Comparison of ENCODE assay signal across 8 mouse cellular contexts in genomic region chr7:100178016-100178890, GRCm38 (mm10). TPM values are rescaled to one million over a fixed set of nuclear protein-coding genes. Genes with fewer than 3 reads are reported as not detected.
DNase-seq lines count a peak whose midpoint lies in the region; ATAC-seq and TF ChIP-seq lines count a peak whose summit lies in the region.

No protein-coding gene starts in this region.

- H3K27me3 ChIP-seq in ES-Bruce4 (ENCODE audit: control insufficient read depth, insufficient read depth, low read length, poor library complexity, severe bottlenecking) = peaks cover 1% of the 10 kb centered on the region; the same call in 1 of the 2 replicates
- H3K27me3 ChIP-seq in lung, embryonic 15.5 days = peaks cover 40% of the 10 kb centered on the region

- peak overlapping the region; percentile 58 for H3K4me3 ChIP-seq in ES-Bruce4 (ENCODE audit: low read depth, low read length)
- H3K4me3 ChIP-seq in layer of hippocampus, adult 2 months = peak overlapping the region; percentile 44
- H3K4me3 ChIP-seq in lung, embryonic 15.5 days = peak overlapping the region; percentile 41
- peak overlapping the region; percentile 39 for H3K4me3 ChIP-seq in olfactory bulb, adult 2 months (ENCODE audit: insufficient read depth, low read depth, low read length)

- WGBS in lung, embryonic 15.5 days = 7% methylated on average over 30 of the region's 30 CpGs
- 8% methylated on average over 30 of the region's 30 CpGs for WGBS in olfactory bulb, adult 2 months

- no peaks in the 10 kb centered on the region for H3K36me3 ChIP-seq in ES-Bruce4 (ENCODE audit: control insufficient read depth, insufficient read depth, low read length, poor library complexity, severe bottlenecking)
- H3K36me3 ChIP-seq in lung, embryonic 15.5 days = no peaks in the 10 kb centered on the region

- H3K9ac ChIP-seq in ES-Bruce4 (ENCODE audit: low read depth, poor library complexity, severe bottlenecking) = 0 out of 2 replicates have a peak overlapping the region, but pooled peaks have one; percentile 21
- H3K9ac ChIP-seq in lung, embryonic 15.5 days = 0 out of 2 replicates have a peak overlapping the region, but pooled peaks have one; percentile 3

- no peak for TF ChIP-seq POLR2A in ES-Bruce4 (IDR thresholded peaks at IDR 0.05; ENCODE audit: insufficient read depth, low read length)
- no peak for TF ChIP-seq POLR2A in olfactory bulb, adult 2 months (IDR thresholded peaks at IDR 0.05; ENCODE audit: insufficient read depth, low read depth, low read length)

- no peak overlapping the region for H3K27ac ChIP-seq in ES-Bruce4 (ENCODE audit: insufficient read depth, low read length)
- H3K27ac ChIP-seq in layer of hippocampus, adult 2 months = no peak overlapping the region
- H3K27ac ChIP-seq in lung, embryonic 15.5 days = no peak overlapping the region
- H3K27ac ChIP-seq in olfactory bulb, adult 2 months (ENCODE audit: insufficient read depth, low read depth, low read length) = no peak overlapping the region

- TF ChIP-seq CTCF in ES-Bruce4 (IDR thresholded peaks at IDR 0.05; ENCODE audit: low read depth, low read length) = no peak
- TF ChIP-seq CTCF in layer of hippocampus, adult 2 months (conservative IDR thresholded peaks at IDR 0.05) = no peak
- TF ChIP-seq CTCF in olfactory bulb, adult 2 months (IDR thresholded peaks at IDR 0.05; ENCODE audit: insufficient read depth, low read depth, low read length) = no peak

- DNase-seq in c-Kit-negative CD71-positive TER-119-positive erythroid progenitor cells, embryonic 14.5 days (ENCODE audit: low read depth, low spot score) = peak; percentile 21
- peak; percentile 42 to 71 for DNase-seq in frontal cortex, adult 2 months (ENCODE audit: extremely low spot score in 1 of 2, low spot score in 1 of 2)
- DNase-seq in heart, postnatal 4 days = peak; percentile 54
- DNase-seq in layer of hippocampus, adult 2 months (ENCODE audit: low spot score in 2 of 2) = peak; percentile 41 to 55
- DNase-seq in urinary bladder, adult 18-20 months (ENCODE audit: low spot score in 2 of 2) = peak; percentile 51 to 57

- H3K9me3 ChIP-seq in ES-Bruce4 (replicated peaks; ENCODE audit: control insufficient read depth, insufficient read depth, low read length, poor library complexity, severe bottlenecking) = no peaks in the 10 kb centered on the region
- H3K9me3 ChIP-seq in lung, embryonic 15.5 days = no peaks in the 10 kb centered on the region

- ATAC-seq in lung, embryonic 15.5 days (ENCODE audit: borderline replicate concordance, extremely low read depth, low FRiP score, low TSS enrichment) = peak; percentile 76; the same call in 1 of the 2 replicates

- H3K4me1 ChIP-seq in ES-Bruce4 (ENCODE audit: control insufficient read depth, insufficient read depth, low read length) = no peaks in the 10 kb centered on the region
- peaks cover 10% of the 10 kb centered on the region for H3K4me1 ChIP-seq in lung, embryonic 15.5 days
- H3K4me1 ChIP-seq in olfactory bulb, adult 2 months (ENCODE audit: control insufficient read depth, insufficient read depth, low read length) = peaks cover 6% of the 10 kb centered on the region

- TF ChIP-seq EP300 in ES-Bruce4 (IDR thresholded peaks at IDR 0.05; ENCODE audit: insufficient read depth, low read depth, low read length) = no peak

- H3K4me2 ChIP-seq in lung, embryonic 15.5 days = peak overlapping the region; percentile 80

RNA-seq across cellular contexts. Expression of gene Kcne3, which starts 2.0 kb away (rescaled TPM):
- polyA plus RNA-seq in ES-Bruce4 (2011; ENCODE audit: insufficient read depth, insufficient read length, low read depth, missing spikeins) = not detected in 2 replicates
- polyA plus RNA-seq in frontal cortex, adult 2 months (2012; rRNA removed) = 0.27 and 0.62 TPM in 2 replicates
- 1 to 10 TPM; 1.8 to 3.8 TPM for total RNA-seq in heart, postnatal 4 days (2021)
- 1 to 10 TPM in 1 of 2 experiments, under 1 TPM in 1; 0.54 to 1.2 TPM for total RNA-seq in layer of hippocampus, adult 2 months (2021)
- 1.5 TPM in 2 replicates for polyA plus RNA-seq in lung, embryonic 15.5 days (2015; fragmentation: Nextera tagmentation; extraction: Ambion mirVana)
- not detected in 2 replicates for polyA plus RNA-seq in olfactory bulb, adult 2 months (2012; ENCODE audit: insufficient read depth, insufficient read length, low replicate concordance, missing spikeins)

RNA-seq across cellular contexts. Expression of gene Lipt2, which starts 19.2 kb away (rescaled TPM):
- polyA plus RNA-seq in ES-Bruce4 (2011; ENCODE audit: insufficient read depth, insufficient read length, low read depth, missing spikeins) = 7.6 and 8.8 TPM in 2 replicates
- 6.0 and 7.7 TPM in 2 replicates for polyA plus RNA-seq in frontal cortex, adult 2 months (2012; rRNA removed)
- total RNA-seq in heart, postnatal 4 days (2021) = 1 to 10 TPM; 6.8 to 7.7 TPM
- 1 to 10 TPM; 3.9 to 5.4 TPM for total RNA-seq in layer of hippocampus, adult 2 months (2021)
- polyA plus RNA-seq in lung, embryonic 15.5 days (2015; fragmentation: Nextera tagmentation; extraction: Ambion mirVana) = 20.1 and 22.1 TPM in 2 replicates
- polyA plus RNA-seq in olfactory bulb, adult 2 months (2012; ENCODE audit: insufficient read depth, insufficient read length, low replicate concordance, missing spikeins) = not detected in 2 replicates

RNA-seq across cellular contexts. Expression of gene Pgm2l1, which starts 48.9 kb away (rescaled TPM):
- polyA plus RNA-seq in ES-Bruce4 (2011; ENCODE audit: insufficient read depth, insufficient read length, low read depth, missing spikeins) = 6.1 and 8.6 TPM in 2 replicates
- 67.0 and 70.8 TPM in 2 replicates for polyA plus RNA-seq in frontal cortex, adult 2 months (2012; rRNA removed)
- total RNA-seq in heart, postnatal 4 days (2021) = 1 to 10 TPM; 5.6 to 6.1 TPM
- 100 to 1,000 TPM; 282 to 286 TPM for total RNA-seq in layer of hippocampus, adult 2 months (2021)
- 2.2 and 2.4 TPM in 2 replicates for polyA plus RNA-seq in lung, embryonic 15.5 days (2015; fragmentation: Nextera tagmentation; extraction: Ambion mirVana)
- polyA plus RNA-seq in olfactory bulb, adult 2 months (2012; ENCODE audit: insufficient read depth, insufficient read length, low replicate concordance, missing spikeins) = not detected in 2 replicates

RNA-seq across cellular contexts. Expression of gene Pold3, which starts 56.9 kb away (rescaled TPM):
- 70.1 and 87.8 TPM in 2 replicates for polyA plus RNA-seq in ES-Bruce4 (2011; ENCODE audit: insufficient read depth, insufficient read length, low read depth, missing spikeins)
- 32.7 and 33.8 TPM in 2 replicates for polyA plus RNA-seq in frontal cortex, adult 2 months (2012; rRNA removed)
- total RNA-seq in heart, postnatal 4 days (2021) = 10 to 100 TPM; 28.9 to 29.1 TPM
- total RNA-seq in layer of hippocampus, adult 2 months (2021) = 10 to 100 TPM; 37.0 to 37.4 TPM
- polyA plus RNA-seq in lung, embryonic 15.5 days (2015; fragmentation: Nextera tagmentation; extraction: Ambion mirVana) = 61.1 and 62.2 TPM in 2 replicates
- polyA plus RNA-seq in olfactory bulb, adult 2 months (2012; ENCODE audit: insufficient read depth, insufficient read length, low replicate concordance, missing spikeins) = not detected in 2 replicates
